Mouse (Mus musculus) megakaryocyte, embryonic 14.5 days (primary cell): ENCODE measurements around the gene Dock4.

Source experiments
- FLI1 ChIP-seq: IDR thresholded peaks from 2 replicates; pipeline ENCODE4 v1.6.1; 2012; ENCODE audit warnings: low read length, inconsistent platforms, mixed read lengths
- GATA1 ChIP-seq: IDR thresholded peaks from 3 replicates; pipeline ENCODE4 v1.6.1; 2012; ENCODE audit warnings: mixed read lengths, low read length, inconsistent platforms, borderline replicate concordance

DNA sequence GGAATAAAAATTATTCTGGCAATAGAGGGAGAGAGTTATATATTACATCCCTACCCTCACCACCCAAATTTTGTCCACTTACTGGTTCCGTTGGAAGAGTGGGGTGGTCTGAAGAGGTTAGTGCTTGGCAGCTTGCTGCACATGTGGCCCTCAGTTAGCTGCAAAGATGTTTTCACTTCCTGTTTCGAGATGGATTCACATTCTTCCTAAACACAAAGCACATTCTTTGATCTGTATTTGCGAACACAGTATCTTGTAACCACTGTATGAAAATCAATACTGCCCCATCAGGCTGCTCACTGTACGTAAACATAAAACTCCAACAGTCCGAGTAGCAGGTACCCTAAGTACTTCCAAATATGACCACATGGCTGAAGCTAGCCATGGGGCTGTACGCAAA is 335.8 kb downstream of the Dock4 start:
- TF ChIP-seq GATA1 (no peak), FLI1 (no peak)
